Mouse (Mus musculus): ENCODE measurements around the gene Pex11a. TPM values are rescaled to one million over a fixed set of nuclear protein-coding genes. Genes with fewer than 3 reads are reported as not detected.
"Not testable (repeated sequence)": the region's sequence is repeated elsewhere in the genome, so short reads cannot be mapped to it uniquely, and the experiment has no call there.

Gene Pex11a
- total RNA-seq (2022), result 10 to 100 TPM; 15.7 to 29.2 (median 22.4) TPM

GRCm38 (mm10) chr7:79742659-79743536 lies at the start of gene Pex11a, which contains the start of gene Wdr93:
Gene Pex11a, minus strand, starts transcription at chr7:79743131.
Gene Wdr93, plus strand, starts transcription at chr7:79743163.
- peak; percentile 60 for DNase-seq (ENCODE audit: low spot score)

DNA sequence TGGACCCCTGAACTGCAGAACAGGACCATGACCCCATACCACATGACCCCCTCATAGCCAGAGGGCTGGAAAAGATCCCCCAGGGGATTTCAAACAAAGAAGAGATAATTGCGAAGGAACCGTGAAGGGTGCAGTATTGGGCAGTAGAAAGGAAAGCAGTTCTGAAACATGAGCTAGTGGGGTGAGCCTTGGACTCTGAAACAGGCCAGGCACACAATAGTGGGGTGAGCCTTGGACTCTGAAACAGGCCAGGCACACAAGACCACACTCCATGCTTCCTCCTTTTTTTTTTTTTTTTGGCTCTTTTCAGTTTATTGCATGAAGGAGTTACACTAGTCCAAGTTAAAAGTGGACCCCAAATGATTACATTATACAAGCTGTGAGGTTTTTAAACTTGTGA lies 46.9 kb upstream of the Pex11a start:
- not testable (repeated sequence) for DNase-seq (ENCODE audit: low spot score)

DNA sequence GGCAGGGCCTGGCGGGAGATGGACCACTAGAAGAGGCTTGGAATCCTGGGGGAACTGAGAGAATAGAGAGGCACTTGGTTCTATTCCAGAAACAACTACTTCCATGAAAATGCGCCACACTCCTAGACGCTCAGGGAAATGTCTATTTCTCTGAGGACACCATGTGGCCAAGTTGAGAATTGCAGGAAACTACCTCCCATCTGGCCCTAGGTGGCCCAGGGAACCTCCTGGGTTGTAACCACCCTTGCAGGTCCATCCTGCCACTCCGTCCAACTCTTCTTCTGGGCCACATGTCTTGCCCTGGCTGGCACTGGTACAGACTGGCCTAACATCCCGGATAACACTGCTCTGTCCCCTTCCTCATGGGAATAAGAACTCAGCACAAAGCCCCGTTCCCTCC lies 43.4 kb upstream of the Pex11a start:
- peak; percentile 75 for DNase-seq (ENCODE audit: low spot score)

DNA sequence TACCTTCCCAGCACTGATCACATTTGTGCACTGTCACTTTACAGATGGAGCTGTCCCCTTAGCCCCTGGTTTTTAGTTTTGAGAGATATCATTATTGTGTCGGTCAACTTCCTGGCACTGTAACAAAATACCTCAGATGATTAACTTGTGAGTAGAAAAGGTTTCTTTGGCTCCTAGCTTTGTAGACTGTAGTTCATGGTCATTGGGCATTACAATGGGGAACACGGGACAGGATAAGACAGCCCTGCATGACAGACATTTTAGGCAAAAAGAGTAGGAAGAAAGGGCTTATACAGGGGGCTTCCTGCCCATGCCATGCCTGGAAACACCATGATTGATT lies 39.6 kb upstream of the Pex11a start:
- no peak for DNase-seq (ENCODE audit: low spot score)

- no peak for DNase-seq (ENCODE audit: low spot score)
Measured at GRCm38 (mm10) chr7:79781826-79782515, 39.0 kb upstream of the Pex11a start.

DNA sequence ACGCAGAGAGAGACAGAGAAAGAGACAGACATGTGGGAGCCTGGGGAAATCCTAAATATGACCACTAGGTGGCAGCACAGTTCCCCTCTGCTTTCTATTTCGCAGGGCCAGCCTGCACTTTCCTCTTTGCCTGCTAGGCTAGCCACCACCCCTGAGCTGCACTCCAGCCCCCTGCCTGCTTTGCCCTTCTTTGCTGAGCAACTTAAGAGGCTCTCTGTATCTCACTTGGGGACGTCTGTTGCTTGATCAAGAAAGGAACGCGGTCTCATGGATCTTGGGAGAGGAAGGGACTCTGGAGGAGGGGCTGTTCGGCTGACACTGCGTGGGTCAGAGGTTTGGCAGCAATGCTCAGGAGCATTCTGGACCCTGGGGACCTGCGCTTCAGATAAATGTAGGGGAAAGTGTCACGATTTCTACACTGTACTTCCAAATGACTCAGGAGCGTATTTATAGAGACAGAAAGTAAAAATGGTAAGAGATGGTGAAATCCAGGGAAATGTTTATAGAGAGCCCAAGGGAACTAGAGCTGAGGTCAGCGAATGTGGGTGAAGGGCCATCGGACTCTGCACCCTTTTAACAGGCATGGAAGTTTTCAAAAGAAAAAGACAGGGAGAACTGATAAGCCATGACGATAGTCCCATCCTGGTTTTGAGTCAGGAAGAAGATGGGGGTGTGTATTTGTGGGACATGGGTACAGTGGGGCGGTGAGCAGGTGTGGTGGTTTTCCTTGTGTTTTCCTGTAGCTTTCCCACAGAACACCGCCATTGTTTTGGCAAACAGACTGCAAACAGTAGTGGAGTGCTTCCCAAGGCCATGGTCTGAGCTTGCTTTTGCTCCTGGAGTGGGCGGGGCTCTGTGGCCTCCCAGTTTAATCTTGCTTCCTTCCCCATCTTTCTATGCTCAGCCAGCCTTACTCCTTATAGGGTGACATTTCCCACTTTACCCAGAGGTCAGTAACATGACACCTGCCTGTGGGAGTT lies 38.0 kb upstream of the Pex11a start:
- peak; percentile 81 for DNase-seq (ENCODE audit: low spot score)

- DNase-seq (ENCODE audit: low spot score), result no peak
Measured at GRCm38 (mm10) chr7:79771561-79772512, 28.9 kb upstream of the Pex11a start.

DNA sequence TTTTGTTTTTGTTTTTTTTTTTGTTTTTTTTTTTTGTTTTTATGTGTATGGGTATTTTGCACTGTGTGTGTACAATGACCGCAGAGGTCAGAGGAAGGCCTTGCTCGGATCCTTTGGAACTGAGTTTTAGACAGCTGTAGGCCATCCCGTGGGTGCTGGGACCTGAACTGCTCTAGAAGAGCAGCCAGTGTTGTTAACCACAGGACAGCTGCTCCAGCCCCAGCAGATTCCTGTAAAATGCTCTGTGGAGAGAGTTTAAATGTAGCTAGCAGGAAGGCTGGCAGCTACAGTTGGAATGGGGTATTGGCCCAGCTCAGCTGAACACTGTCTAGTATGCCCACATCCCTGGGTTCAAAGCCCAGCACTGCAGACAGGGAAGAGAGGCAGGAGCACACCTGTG lies 26.7 kb upstream of the Pex11a start:
- DNase-seq (ENCODE audit: low spot score), result no peak

- no peak for DNase-seq (ENCODE audit: low spot score)
Measured at GRCm38 (mm10) chr7:79765991-79766390, 23.1 kb upstream of the Pex11a start.

- DNase-seq (ENCODE audit: low spot score), result no peak
Measured at GRCm38 (mm10) chr7:79762106-79762505, 19.2 kb upstream of the Pex11a start.

DNA sequence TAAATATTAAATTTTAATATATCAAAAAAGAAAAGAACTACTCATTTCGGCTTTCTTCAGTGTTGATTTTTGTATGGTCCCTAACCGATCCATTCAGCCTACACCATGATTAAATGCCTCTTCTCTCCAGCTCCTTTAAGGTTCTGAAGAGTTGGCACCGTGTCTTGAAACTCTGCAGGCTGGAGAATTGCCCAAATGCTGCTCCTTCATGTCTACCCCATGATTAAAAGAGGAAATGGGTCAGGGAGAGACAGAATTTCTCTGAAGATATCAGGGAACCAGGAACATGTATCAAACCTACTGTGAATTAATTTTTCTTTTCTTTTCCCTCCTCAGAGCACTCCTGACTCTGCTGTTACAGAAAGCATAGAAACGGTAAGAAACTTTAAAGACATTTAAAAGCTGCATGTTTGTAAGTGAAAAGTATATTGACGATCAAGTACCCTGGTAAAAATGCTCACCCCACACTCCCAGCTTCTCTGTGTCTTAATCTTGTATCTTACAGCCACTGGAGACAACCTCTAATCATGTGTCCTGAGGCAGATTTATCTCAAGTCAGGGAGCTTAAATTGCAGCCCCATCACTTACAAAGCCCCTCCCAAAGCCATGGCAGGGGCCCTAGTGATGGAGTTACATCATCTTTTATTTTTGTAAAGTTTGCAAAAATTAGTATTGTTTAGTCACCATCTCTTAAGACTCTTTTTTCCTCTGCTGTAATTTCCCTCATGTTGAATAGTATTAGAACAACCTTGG lies 18.4 kb upstream of the Pex11a start:
- no peak for DNase-seq (ENCODE audit: low spot score)

DNA sequence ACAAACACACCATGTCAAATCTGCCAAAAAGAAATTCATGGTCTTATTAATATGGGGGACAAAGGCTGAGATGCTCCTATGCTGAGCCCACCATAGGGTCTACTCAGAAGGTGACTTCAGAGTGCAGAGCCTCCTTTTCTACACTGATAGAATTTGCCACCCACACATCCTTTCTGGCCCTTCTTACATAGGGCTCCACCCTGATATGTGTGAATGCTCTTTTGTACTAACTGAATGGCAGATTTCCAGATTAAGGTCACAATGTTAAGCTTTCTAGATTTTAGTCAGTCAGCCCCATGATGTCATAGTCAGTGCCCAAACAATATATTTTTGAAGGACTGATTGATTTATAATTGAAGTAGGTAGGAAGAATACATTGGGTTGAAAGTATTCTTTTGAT lies 16.8 kb upstream of the Pex11a start:
- no peak for DNase-seq (ENCODE audit: low spot score)

DNA sequence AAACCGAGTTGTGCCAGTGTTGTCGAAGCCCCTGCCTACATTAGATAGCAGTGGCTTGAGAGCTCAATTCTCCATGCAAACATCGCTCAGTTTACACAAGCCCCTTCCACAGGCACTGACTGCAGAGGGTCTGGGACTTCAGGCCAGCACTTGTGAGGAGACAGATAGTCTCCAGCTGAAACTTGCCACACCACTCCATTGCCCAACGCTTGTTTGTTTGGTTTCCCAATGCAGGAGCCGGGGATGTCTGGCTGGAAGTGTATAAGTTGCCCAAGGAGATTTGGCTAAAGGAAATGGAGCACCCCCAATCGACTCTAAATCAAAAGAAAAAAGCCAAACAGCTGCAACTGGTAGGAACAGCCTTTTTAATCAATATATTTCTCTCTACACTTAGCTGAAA lies 15.2 kb upstream of the Pex11a start:
- no peak for DNase-seq (ENCODE audit: low spot score)

GRCm38 (mm10) chr7:79756334-79756733 lies 13.4 kb upstream of the Pex11a start:
- DNase-seq (ENCODE audit: low spot score), result no peak

DNA sequence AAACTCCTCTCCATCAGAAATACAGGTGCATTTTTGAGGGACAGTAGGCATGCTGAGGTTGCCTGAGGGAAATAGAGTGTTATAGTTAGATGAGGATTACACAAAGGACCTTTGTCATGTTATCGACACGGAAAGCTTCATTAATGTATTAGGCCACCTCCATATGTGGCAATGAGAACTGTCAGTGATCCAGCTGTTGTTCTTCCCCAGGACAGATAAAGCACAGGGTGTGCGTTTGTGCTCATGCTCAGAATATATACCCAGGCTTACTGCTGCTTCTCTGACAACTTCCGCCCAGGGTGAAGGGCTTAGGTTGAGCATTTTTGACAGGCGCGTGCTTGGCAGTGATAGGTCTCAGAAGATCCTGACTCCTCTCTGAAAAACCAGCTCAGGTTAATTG lies 6.6 kb upstream of the Pex11a start:
- DNase-seq (ENCODE audit: low spot score), result no peak

GRCm38 (mm10) chr7:79747659-79748058 lies 4.7 kb upstream of the Pex11a start:
- no peak for DNase-seq (ENCODE audit: low spot score)

GRCm38 (mm10) chr7:79744585-79744984 lies 1.7 kb upstream of the Pex11a start:
- DNase-seq (ENCODE audit: low spot score), result no peak

GRCm38 (mm10) chr7:79744051-79744450 lies 1.1 kb upstream of the Pex11a start:
- DNase-seq (ENCODE audit: low spot score), result no peak

DNA sequence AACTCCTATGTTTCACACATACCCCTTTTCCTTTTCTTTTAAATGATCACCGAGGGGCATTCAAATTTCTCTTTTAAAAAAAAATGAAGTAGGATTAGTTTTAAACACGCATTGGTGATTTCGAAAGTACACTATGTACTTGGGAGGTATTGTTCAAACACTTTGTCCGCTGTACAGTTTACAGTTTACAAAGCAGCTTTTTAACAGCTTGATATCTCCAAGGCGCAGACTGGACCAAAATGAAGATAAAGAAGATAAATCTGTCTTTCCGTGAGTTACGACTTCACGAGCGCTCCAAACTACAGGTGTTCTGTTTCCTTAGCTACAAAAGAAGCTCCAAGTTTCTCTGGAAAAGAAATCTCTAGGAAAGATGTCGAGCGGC lies 663 bp downstream of the Pex11a start:
- no peak for DNase-seq (ENCODE audit: low spot score)

DNA sequence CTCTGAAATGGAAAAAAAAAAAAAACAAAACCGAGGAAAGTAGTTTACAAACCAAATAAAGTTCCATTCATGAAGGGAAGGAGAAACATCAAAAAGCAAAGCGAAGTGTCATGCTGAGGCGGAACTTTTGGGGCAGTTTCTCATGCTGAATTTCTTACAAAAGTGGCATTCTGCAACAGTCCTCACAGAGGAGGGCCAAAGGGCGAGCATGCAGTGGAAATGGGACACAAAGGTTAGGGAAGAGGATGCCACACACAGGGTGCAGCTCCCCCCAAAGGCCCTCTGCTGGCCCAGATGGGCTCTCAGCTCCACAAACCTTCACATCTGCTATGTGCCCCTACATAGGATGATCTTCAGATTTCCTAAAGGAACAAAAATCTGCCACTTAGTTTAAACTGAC lies 2.7 kb downstream of the Pex11a start:
- DNase-seq (ENCODE audit: low spot score), result no peak
